Mouse (Mus musculus) kidney, embryonic 15.5 days (tissue): ENCODE measurements at regions not wholly inside any gene's neighbourhood (a gene's known extent, or its start where the extent isn't known, plus 50 kb on each side); places are given as distances from the start of the nearest gene placed in this dataset.
A peak's percentile ranks its signal among the peaks of the same experiment; 100 is the strongest.

Experiments
- ATAC-seq: fragments of 200-750 bp; cut with Nextera tagmentation; replicated peaks from 2 replicates; pipeline ENCODE4 v1.8.0; 2017; ENCODE audit warnings: moderate TSS enrichment; ENCODE audit not compliant: low FRiP score
- H3K27ac ChIP-seq: fragments of 300-500 bp; sonication (generic); 2 replicates; pipeline ENCODE4 v1.5.1; 2015; ENCODE audit warnings: mild to moderate bottlenecking, inconsistent platforms
- H3K27me3 ChIP-seq: fragments of 300-500 bp; sonication (generic); 2 replicates; pipeline ENCODE4 v1.6.1; 2015; ENCODE audit warnings: inconsistent platforms
- H3K36me3 ChIP-seq: fragments of 300-500 bp; sonication (generic); 2 replicates; pipeline ENCODE4 v1.6.1; 2015; ENCODE audit warnings: inconsistent platforms
- H3K4me1 ChIP-seq: fragments of 300-500 bp; sonication (generic); 2 replicates; pipeline ENCODE4 v1.6.1; 2015; ENCODE audit warnings: inconsistent platforms
- H3K4me2 ChIP-seq: fragments of 300-500 bp; sonication (generic); 2 replicates; pipeline ENCODE4 v1.6.1; 2015; ENCODE audit warnings: moderate library complexity, mild to moderate bottlenecking, inconsistent platforms
- H3K4me3 ChIP-seq: fragments of 300-500 bp; sonication (generic); replicated peaks from 2 replicates; pipeline ENCODE4 v1.5.1; 2015; ENCODE audit warnings: mild to moderate bottlenecking, inconsistent platforms
- H3K9ac ChIP-seq: fragments of 300-500 bp; sonication (generic); 2 replicates; pipeline ENCODE4 v1.6.1; 2015; ENCODE audit warnings: mild to moderate bottlenecking, inconsistent platforms
- H3K9me3 ChIP-seq: fragments of 300-500 bp; sonication (generic); replicated peaks from 2 replicates; pipeline ENCODE4 v1.6.1; 2016; ENCODE audit warnings: inconsistent platforms
- WGBS: fragments of 180-500 bp; shearing (Covaris S2); methylation state at CpG from one replicate; pipeline ENCODE4 v1.1.7; 2015; ENCODE audit warnings: mixed read lengths; 5-methylcytosine and 5-hydroxymethylcytosine counted together

DNA sequence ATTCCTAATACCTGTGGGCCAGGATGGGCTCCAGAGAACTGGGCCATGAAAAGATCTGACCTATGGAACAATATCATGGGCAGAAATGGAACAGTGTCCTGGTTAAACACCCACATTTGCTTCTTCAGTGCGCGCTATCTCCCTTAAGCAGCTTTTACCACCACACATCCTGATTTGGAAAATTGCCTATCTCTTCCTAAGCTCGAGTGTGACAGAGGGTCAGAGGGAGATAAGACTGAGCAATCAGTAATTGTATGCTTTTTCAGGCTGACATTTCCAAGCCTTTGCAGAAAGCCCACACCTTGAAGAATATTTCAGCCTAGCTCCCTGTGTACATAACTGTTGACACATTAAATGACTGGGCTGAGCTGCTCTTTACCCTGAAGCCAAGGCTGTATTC lies 93.5 kb upstream of the Atxn1 start:
- no peak overlapping the region for H3K9ac ChIP-seq
- WGBS, result 80% methylated on average over 3 of the region's 3 CpGs
- no peak for ATAC-seq
- no peaks in the 10 kb centered on the region for H3K4me1 ChIP-seq
- H3K9me3 ChIP-seq, result no peaks in the 10 kb centered on the region
- no peak overlapping the region for H3K4me3 ChIP-seq
- H3K36me3 ChIP-seq, result no peaks in the 10 kb centered on the region
- H3K4me2 ChIP-seq, result no peak overlapping the region
- H3K27ac ChIP-seq, result no peak overlapping the region
- no peaks in the 10 kb centered on the region for H3K27me3 ChIP-seq

DNA sequence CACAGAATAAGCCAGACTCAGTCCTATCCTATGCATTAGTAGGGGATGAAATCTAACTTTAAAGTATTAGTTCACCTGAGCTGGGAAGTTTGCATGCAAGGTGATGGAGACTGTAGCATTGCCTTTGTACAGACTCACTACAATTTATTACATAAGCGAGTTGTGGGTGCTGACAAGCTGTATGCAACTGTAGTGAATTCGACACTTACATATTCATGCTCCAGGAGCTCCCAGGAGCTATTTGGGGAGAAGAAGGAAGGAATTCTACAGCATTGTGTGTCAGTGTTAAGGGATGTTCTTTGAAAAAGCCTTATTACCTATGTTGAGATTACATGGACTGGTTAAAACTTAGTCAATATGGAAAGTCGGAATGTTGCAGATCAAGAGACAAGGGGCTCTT lies 90.6 kb upstream of the Atxn1 start:
- Histone ChIP-seq H3K27ac (no peak overlapping the region), H3K9me3 (no peaks in the 10 kb centered on the region), H3K27me3 (no peaks in the 10 kb centered on the region), H3K4me2 (no peak overlapping the region), H3K36me3 (no peaks in the 10 kb centered on the region), H3K4me3 (no peak overlapping the region), H3K4me1 (no peaks in the 10 kb centered on the region), H3K9ac (no peak overlapping the region)
- WGBS, result 86% methylated on average over 3 of the region's 3 CpGs
- ATAC-seq, result no peak

DNA sequence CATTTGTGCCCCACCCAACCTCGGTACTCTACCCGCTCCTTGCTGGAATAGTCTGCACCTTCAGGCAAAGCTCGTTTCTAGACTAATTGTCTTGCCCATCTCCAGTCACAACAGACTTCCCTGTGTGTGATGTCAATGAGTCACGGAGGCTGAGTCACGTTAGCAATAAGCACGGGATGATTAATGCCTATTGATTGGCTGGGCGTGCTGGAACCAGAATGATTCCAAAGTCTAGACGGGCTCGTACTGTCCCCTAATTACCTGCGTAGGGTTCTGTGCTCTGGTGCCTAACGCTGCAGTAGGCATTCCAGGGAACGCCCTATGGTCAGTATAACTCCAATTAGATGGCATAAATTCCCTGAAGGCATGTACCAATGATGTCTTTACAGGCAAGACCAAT lies 78.8 kb upstream of the Atxn1 start:
- ATAC-seq, result no peak
- 77% methylated on average over 12 of the region's 12 CpGs for WGBS
- H3K4me2 ChIP-seq, result peak overlapping the region; percentile 43
- H3K27me3 ChIP-seq, result no peaks in the 10 kb centered on the region
- H3K4me3 ChIP-seq, result no peak overlapping the region
- H3K27ac ChIP-seq, result no peak overlapping the region
- no peaks in the 10 kb centered on the region for H3K9me3 ChIP-seq
- H3K9ac ChIP-seq, result no peak overlapping the region
- H3K4me1 ChIP-seq, result peaks cover 22% of the 10 kb centered on the region
- H3K36me3 ChIP-seq, result no peaks in the 10 kb centered on the region

DNA sequence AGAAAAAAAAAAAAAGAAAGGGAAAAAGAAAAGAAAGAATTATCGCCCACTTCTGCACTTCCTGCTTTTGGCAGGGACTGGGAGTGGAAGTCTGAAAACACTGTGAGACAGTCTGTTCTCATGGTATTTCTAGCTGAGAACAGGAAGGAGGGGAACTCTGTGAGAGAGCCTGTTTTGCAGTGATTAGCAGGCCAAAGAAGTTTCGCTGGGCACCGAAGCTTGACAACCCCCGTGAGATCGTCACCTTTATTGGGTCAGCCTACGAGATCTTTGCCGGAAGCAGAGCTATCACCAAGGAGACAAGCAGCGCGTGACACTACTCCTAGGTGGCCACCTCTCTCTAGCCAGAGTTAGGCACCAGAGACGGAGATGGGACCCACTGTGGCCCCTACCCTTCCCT lies 78.2 kb upstream of the Atxn1 start:
- peak overlapping the region; percentile 43 for H3K4me2 ChIP-seq
- H3K9me3 ChIP-seq, result no peaks in the 10 kb centered on the region
- no peak overlapping the region for H3K4me3 ChIP-seq
- no peak overlapping the region for H3K9ac ChIP-seq
- H3K4me1 ChIP-seq, result peaks cover 22% of the 10 kb centered on the region
- H3K36me3 ChIP-seq, result no peaks in the 10 kb centered on the region
- WGBS, result 31% methylated on average over 10 of the region's 10 CpGs
- H3K27me3 ChIP-seq, result no peaks in the 10 kb centered on the region
- peak; percentile 52; the same call in 1 of the 2 replicates for ATAC-seq
- peak overlapping the region; percentile 7; the same call in 1 of the 2 replicates for H3K27ac ChIP-seq

DNA sequence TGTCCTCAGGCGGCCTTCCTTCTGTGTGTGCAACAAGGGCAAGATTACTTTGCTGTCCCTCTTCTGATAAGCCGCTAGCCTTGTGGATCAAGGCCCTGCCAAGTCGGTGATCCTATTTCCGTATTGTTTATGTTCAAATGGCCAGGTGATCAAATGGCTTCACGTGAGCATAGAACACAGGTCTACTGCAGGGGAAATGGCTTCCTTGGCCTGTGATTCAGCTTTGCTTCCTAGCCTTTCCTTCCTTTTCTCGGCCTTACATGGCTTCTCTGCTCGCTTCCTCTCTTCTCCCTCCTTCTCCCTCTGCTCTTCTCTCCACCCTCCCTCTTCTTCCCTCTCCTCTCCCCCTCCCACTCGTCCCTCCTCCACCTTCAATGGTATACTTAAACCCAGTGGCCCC lies 77.4 kb upstream of the Atxn1 start:
- no peak for ATAC-seq
- H3K27me3 ChIP-seq, result no peaks in the 10 kb centered on the region
- no peak overlapping the region for H3K4me3 ChIP-seq
- WGBS, result 68% methylated on average over 8 of the region's 8 CpGs
- no peaks in the 10 kb centered on the region for H3K9me3 ChIP-seq
- H3K36me3 ChIP-seq, result no peaks in the 10 kb centered on the region
- H3K9ac ChIP-seq, result no peak overlapping the region
- H3K4me1 ChIP-seq, result peaks cover 22% of the 10 kb centered on the region
- H3K27ac ChIP-seq, result 0 out of 2 replicates have a peak overlapping the region, but pooled peaks have one; percentile 37
- H3K4me2 ChIP-seq, result no peak overlapping the region

DNA sequence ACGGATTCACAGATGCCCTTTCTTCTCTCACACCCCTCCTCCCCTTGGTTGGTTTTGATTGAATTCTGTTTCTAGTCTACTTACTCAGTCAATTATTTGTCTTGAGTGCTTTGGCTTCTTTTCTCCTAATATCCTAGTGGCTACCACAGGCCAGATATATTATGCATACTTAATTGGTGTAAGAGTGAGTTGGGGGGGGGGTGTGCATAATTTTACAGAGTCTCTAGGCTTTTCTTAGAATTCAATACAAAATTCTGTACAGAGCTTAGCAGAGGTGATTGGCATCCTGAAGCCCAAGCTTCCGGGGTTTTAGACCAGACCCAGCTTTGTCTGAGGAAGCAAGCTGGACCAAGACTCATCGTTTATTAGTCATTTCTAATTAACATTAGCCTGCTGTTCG lies 76.7 kb upstream of the Atxn1 start:
- H3K27me3 ChIP-seq, result no peaks in the 10 kb centered on the region
- H3K4me1 ChIP-seq, result peaks cover 22% of the 10 kb centered on the region
- no peak overlapping the region for H3K9ac ChIP-seq
- no peak overlapping the region for H3K4me3 ChIP-seq
- WGBS, result 89% methylated on average over 4 of the region's 4 CpGs
- H3K36me3 ChIP-seq, result no peaks in the 10 kb centered on the region
- no peak overlapping the region for H3K27ac ChIP-seq
- no peak overlapping the region for H3K4me2 ChIP-seq
- no peaks in the 10 kb centered on the region for H3K9me3 ChIP-seq
- no peak for ATAC-seq

DNA sequence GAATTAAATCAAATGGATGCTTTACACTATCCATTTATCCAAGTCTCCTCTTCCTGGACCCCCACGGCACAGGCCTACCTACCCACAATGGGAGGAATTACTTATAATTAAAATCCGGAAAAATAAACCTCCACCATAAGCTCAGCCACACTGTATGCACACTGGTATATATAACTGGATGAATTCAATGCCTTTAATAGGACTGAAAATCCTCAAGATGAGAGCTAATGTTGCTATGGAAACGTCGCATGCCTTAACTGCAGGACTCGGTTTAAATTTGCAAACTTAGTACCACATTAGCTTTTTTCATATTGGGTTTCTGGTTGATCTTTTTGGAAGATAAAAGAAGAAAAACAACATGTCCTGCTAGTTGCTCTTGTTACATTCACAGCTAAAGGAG lies 75.3 kb upstream of the Atxn1 start:
- ATAC-seq, result no peak
- 94% methylated on average over 5 of the region's 5 CpGs for WGBS
- Histone ChIP-seq H3K27me3 (no peaks in the 10 kb centered on the region), H3K9ac (no peak overlapping the region), H3K36me3 (no peaks in the 10 kb centered on the region), H3K9me3 (no peaks in the 10 kb centered on the region), H3K4me1 (peaks cover 22% of the 10 kb centered on the region), H3K4me2 (no peak overlapping the region), H3K27ac (no peak overlapping the region), H3K4me3 (no peak overlapping the region)

DNA sequence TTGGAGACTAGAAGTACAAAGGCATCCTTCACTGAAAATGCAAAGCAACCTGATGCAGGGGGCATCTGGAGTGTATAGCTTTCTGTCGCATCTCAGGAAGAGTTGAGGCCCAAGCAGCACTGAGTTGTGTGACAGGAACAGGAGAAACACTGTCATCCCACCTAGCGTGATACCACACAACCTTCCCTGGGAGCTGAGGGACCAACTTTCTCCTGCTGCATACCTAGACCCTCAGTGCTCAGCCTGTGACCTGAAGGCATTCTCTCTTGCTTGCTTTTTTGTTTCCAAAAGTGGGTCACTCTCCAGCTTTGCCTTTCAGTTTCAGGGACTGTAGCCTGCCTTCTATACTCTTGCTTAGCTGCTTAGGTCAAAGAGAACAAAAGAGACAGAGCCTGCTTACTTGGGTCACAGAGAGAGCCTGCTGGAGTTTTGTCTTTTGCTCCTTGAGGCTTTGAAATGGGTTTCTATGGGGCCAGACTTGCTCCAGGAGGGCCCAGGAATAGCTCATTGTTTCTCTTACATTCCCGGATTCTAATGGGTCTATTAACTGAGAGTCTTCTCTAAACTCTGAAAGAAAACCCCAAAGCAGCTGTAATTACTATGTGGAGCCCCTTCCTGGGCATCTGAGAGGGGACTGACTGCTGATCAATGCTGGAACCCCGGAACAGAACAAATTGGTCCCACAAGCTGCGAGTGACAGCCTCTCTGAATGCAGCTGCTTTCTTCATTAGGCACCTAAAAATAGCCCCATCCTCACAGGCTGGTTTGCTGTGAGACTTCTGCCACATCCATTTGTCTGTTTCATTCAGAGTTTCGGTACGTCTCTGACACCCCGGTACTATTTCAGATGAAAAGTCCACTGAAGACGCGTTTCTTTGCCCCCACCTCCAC lies 73.9 kb upstream of the Atxn1 start:
- Histone ChIP-seq H3K9ac (no peak overlapping the region), H3K27ac (no peak overlapping the region), H3K4me1 (peaks cover 21% of the 10 kb centered on the region), H3K36me3 (no peaks in the 10 kb centered on the region), H3K4me3 (no peak overlapping the region), H3K27me3 (no peaks in the 10 kb centered on the region), H3K4me2 (no peak overlapping the region), H3K9me3 (no peaks in the 10 kb centered on the region)
- ATAC-seq, result no peak
- WGBS, result 61% methylated on average over 10 of the region's 10 CpGs

DNA sequence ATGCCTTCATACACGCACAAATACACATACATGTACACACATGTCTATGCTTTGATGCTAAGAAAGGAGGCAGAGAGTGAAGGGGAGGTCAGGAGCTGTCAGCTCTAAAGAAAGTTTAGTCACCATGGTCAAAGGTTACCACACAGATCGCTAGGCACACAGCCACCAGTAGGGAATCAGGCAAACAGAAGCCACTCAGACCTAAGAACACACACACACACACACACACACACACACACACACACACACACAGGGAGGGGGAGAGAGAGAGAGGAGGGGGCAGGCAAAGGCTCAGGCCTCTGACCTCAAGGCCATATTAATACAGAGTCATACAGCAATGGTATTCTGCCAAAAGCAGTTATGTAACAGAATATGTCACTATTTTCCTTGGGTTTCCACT lies 67.5 kb upstream of the Atxn1 start:
- H3K4me1 ChIP-seq, result no peaks in the 10 kb centered on the region

DNA sequence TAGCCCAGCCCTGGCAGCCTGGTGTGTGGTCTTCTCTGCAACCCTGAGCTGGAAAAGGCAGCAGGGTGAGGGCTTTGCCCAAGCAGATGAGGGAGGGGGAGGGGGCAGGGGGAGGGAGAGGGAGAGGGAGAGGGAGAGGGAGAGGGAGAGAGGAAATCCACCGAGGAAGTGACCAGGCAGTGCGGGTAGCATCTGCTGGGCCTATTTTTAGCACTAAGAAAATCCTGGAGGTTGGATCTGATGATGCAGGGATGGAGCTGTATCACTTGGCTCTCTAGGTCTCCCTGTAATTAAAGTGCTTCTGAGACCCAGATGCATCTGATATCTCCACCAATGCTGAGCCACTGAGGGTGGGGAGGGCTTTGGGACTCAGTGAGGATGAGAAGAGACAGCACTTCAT lies 61.2 kb upstream of the Atxn1 start:
- ATAC-seq, result no peak
- Histone ChIP-seq H3K9ac (no peak overlapping the region), H3K27me3 (no peaks in the 10 kb centered on the region), H3K4me1 (peaks cover 9% of the 10 kb centered on the region), H3K4me2 (no peak overlapping the region), H3K36me3 (no peaks in the 10 kb centered on the region), H3K4me3 (no peak overlapping the region), H3K9me3 (no peaks in the 10 kb centered on the region), H3K27ac (no peak overlapping the region)
- WGBS, result 20% methylated on average over 2 of the region's 2 CpGs

More for the DNA sequence above, 67.5 kb upstream of the Atxn1 start:
- WGBS, result 67% methylated on average over 2 of the region's 2 CpGs
- Histone ChIP-seq H3K9me3 (no peaks in the 10 kb centered on the region), H3K36me3 (no peaks in the 10 kb centered on the region), H3K9ac (no peak overlapping the region), H3K27ac (no peak overlapping the region), H3K27me3 (no peaks in the 10 kb centered on the region), H3K4me3 (no peak overlapping the region), H3K4me2 (no peak overlapping the region)
- no peak for ATAC-seq

DNA sequence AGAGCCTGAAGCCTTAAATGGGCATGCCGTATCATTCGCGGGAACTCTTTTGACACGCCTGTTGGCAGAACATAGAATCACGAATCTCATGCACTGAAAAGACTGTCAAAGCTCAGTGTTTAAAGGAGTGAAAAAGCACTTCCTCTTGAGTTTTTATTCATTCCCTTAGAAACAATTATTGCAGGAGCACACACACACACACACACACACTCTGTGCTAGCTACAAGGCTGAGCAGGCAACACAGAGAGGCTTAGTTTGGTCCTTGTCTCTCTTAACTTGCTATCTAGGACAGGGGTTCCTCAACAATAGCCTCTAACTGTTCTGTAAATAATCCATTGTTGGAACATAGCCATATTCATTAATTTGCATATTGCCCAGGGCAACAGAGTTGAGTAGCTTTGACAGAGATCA lies 58.8 kb upstream of the Atxn1 start:
- Histone ChIP-seq H3K36me3 (no peaks in the 10 kb centered on the region), H3K9me3 (no peaks in the 10 kb centered on the region), H3K27me3 (no peaks in the 10 kb centered on the region), H3K27ac (no peak overlapping the region), H3K4me3 (no peak overlapping the region), H3K4me1 (peaks cover 27% of the 10 kb centered on the region), H3K9ac (no peak overlapping the region), H3K4me2 (no peak overlapping the region)
- WGBS, result 77% methylated on average over 5 of the region's 5 CpGs
- ATAC-seq, result no peak

DNA sequence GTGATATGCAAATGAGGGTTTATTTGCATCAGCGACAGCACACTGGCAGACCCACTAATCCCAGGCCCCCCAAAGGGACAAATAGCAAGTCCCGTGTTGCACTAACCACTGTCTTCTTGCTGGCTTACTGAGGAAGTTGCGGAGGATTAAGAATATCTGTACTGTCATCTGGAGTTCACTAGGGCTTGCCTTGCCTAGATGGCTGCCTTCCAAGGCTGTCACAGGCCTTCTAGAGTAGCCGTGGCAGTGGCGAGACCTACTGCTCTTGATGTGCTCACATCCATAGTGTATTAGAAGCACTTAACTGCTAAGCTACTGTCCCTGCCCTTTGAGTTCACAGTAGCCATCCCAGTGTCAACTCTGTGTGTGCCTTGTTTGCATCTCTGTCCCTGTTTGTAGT lies 58.4 kb upstream of the Atxn1 start:
- Histone ChIP-seq H3K9me3 (no peaks in the 10 kb centered on the region), H3K4me2 (no peak overlapping the region), H3K4me1 (peaks cover 29% of the 10 kb centered on the region), H3K27ac (no peak overlapping the region), H3K9ac (no peak overlapping the region), H3K36me3 (no peaks in the 10 kb centered on the region), H3K27me3 (no peaks in the 10 kb centered on the region), H3K4me3 (no peak overlapping the region)
- WGBS, result 47% methylated on average over 5 of the region's 5 CpGs
- no peak for ATAC-seq
